Mouse (Mus musculus) megakaryocyte, embryonic 14.5 days (primary cell): ENCODE results near the gene Klhl31.

Experiments
- FLI1 ChIP-seq: IDR thresholded peaks from 2 replicates; pipeline ENCODE4 v1.6.1; 2012; ENCODE audit warnings: low read length, inconsistent platforms, mixed read lengths
- GATA1 ChIP-seq: IDR thresholded peaks from 3 replicates; pipeline ENCODE4 v1.6.1; 2012; ENCODE audit warnings: mixed read lengths, low read length, inconsistent platforms, borderline replicate concordance

GRCm38 (mm10) chr9:77623318-77624050 lies 12.8 kb upstream of the Klhl31 start:
- TF ChIP-seq GATA1 (no peak), FLI1 (no peak)
